Mouse (Mus musculus) forebrain, embryonic 16.5 days (tissue): Measurements from ENCODE around the gene Gtf2a1l. TPM values are rescaled to one million over a fixed set of nuclear protein-coding genes. Genes with fewer than 3 reads are reported as not detected.
A peak's percentile ranks its signal among the peaks of the same experiment; 100 is the strongest.

Source experiments
- ATAC-seq: fragments of 200-750 bp; cut with Nextera tagmentation; 2 replicates; pipeline ENCODE4 v1.8.0; 2017; ENCODE audit warnings: mild to moderate bottlenecking, moderate library complexity
- H3K27ac ChIP-seq: fragments of 300-500 bp; sonication (generic); 2 replicates; pipeline ENCODE4 v1.5.1; 2014; ENCODE audit warnings: low read length, control low read depth
- H3K27me3 ChIP-seq: fragments of 300-500 bp; sonication (generic); replicated peaks from 2 replicates; pipeline ENCODE4 v1.6.1; 2014; ENCODE audit warnings: low read length; ENCODE audit not compliant: control insufficient read depth, insufficient read depth
- H3K36me3 ChIP-seq: fragments of 300-500 bp; sonication (generic); 2 replicates; pipeline ENCODE4 v1.6.1; 2014; ENCODE audit not compliant: control insufficient read depth, insufficient read depth
- H3K4me1 ChIP-seq: fragments of 300-500 bp; sonication (generic); replicated peaks from 2 replicates; pipeline ENCODE4 v1.6.1; 2014; ENCODE audit warnings: low read length; ENCODE audit not compliant: control insufficient read depth, insufficient read depth
- H3K4me2 ChIP-seq: fragments of 300-500 bp; sonication (generic); 2 replicates; pipeline ENCODE4 v1.6.1; 2014; ENCODE audit warnings: mild to moderate bottlenecking, low read length, control low read depth
- H3K4me3 ChIP-seq: fragments of 300-500 bp; sonication (generic); replicated peaks from 2 replicates; pipeline ENCODE4 v1.5.1; 2014; ENCODE audit warnings: mild to moderate bottlenecking, low read length, control low read depth
- H3K9ac ChIP-seq: fragments of 300-500 bp; sonication (generic); replicated peaks from 2 replicates; pipeline ENCODE4 v1.6.1; 2014; ENCODE audit warnings: low read depth, low read length, control low read depth
- H3K9me3 ChIP-seq: fragments of 300-500 bp; sonication (generic); 2 replicates; pipeline ENCODE4 v1.6.1; 2016; ENCODE audit warnings: low read length; ENCODE audit not compliant: control insufficient read depth
- WGBS: fragments of 180-500 bp; shearing (Covaris S2); extraction: QIAGEN DNeasy Blood & Tissue Kit; methylation state at CpG from one replicate; pipeline ENCODE4 v1.1.7; 2014; 5-methylcytosine and 5-hydroxymethylcytosine counted together
- polyA plus RNA-seq: library from polyadenylated mRNA; unstranded; fragments of >200 nt; fragmentation: Nextera tagmentation; extraction: Ambion mirVana; gene quantifications from 2 replicates; pipeline ENCODE4 v1.2.1, GENCODE M21; 2015

The Gtf2a1l gene
- polyA plus RNA-seq, 1 experiment from 2014 or later = 0.22 TPM

- Histone ChIP-seq H3K36me3 (no peaks in the 10 kb centered on the region), H3K9me3 (no peaks in the 10 kb centered on the region), H3K27me3 (peaks cover 7% of the 10 kb centered on the region; the same call in 1 of the 2 replicates), H3K9ac (no peak overlapping the region), H3K4me2 (peak overlapping the region; percentile 18), H3K4me3 (no peak overlapping the region; the same call in 1 of the 2 replicates), H3K4me1 (peaks cover 24% of the 10 kb centered on the region), H3K27ac (no peak overlapping the region)
- whole genome bisulfite sequencing = 4% methylated on average over 17 of the region's 17 CpGs
- peak; percentile 74 for ATAC-seq
Observed at GRCm38 (mm10) chr17:88752827-88753471, 84.5 kb downstream of the Gtf2a1l start.

DNA sequence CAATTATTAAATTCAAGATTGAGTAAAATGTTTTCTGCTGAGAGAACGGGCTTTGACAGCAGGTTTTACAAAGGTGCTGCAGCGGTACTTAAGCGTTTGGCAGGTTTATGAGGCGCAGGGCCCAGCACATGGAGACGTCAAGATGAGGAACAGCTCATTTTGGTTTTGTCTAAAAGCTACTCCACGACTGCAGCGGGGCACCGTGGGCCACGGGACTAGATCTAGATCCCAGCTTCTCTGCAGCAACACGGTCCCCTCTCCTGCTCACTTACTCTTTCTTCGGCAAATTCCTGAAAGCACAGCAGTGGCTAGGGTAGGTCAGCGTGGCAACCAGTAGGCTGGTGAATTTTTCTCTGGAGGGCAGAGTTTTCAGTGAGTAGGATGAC is 85.0 kb downstream of the Gtf2a1l start:
- 56% methylated on average over 12 of the region's 12 CpGs for WGBS
- H3K9ac ChIP-seq = no peak overlapping the region
- no peak overlapping the region; the same call in 1 of the 2 replicates for H3K4me3 ChIP-seq
- H3K27me3 ChIP-seq = peaks cover 7% of the 10 kb centered on the region; the same call in 1 of the 2 replicates
- no peak for ATAC-seq
- H3K36me3 ChIP-seq = no peaks in the 10 kb centered on the region
- no peaks in the 10 kb centered on the region for H3K9me3 ChIP-seq
- peak overlapping the region; percentile 28; the same call in 1 of the 2 replicates for H3K27ac ChIP-seq
- peak overlapping the region; percentile 18 for H3K4me2 ChIP-seq
- peaks cover 29% of the 10 kb centered on the region for H3K4me1 ChIP-seq

GRCm38 (mm10) chr17:88755776-88756175 is 87.3 kb downstream of the Gtf2a1l start:
- H3K9me3 ChIP-seq = no peaks in the 10 kb centered on the region
- no peak overlapping the region for H3K4me3 ChIP-seq
- H3K9ac ChIP-seq = no peak overlapping the region
- no peak for ATAC-seq
- H3K27ac ChIP-seq = no peak overlapping the region
- 73% methylated on average over 6 of the region's 6 CpGs for WGBS
- no peaks in the 10 kb centered on the region for H3K36me3 ChIP-seq
- H3K4me1 ChIP-seq = peaks cover 30% of the 10 kb centered on the region
- peaks cover 7% of the 10 kb centered on the region; the same call in 1 of the 2 replicates for H3K27me3 ChIP-seq
- no peak overlapping the region for H3K4me2 ChIP-seq

DNA sequence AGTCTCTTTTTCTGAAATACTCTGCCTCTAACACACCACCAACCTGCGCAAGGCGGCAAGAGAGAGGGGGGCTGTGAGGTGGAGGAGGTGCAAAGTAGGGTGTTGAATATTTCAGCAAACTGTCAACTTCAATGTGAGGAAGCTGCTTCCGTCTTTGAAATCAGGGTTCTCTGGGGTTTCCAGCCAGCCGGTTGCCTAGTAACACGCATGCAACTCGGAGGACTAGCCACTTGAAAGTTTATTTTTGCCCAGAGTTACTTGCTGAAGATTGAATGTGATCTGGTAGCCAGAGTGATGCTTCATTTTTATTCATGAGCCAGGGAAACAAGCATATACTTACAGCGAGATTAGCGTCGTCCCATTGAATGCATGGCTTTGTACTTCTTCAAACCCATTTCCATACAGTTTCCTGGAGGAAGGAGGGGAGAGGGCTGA is 89.6 kb downstream of the Gtf2a1l start:
- H3K4me3 ChIP-seq = no peak overlapping the region
- H3K27ac ChIP-seq = peak overlapping the region; percentile 29
- H3K4me2 ChIP-seq = peak overlapping the region; percentile 41
- peaks cover 25% of the 10 kb centered on the region for H3K4me1 ChIP-seq
- no peaks in the 10 kb centered on the region for H3K9me3 ChIP-seq
- peak; percentile 68 for ATAC-seq
- WGBS = 3% methylated on average over 9 of the region's 9 CpGs
- H3K27me3 ChIP-seq = peaks cover 7% of the 10 kb centered on the region; the same call in 1 of the 2 replicates
- no peak overlapping the region for H3K9ac ChIP-seq
- H3K36me3 ChIP-seq = no peaks in the 10 kb centered on the region

GRCm38 (mm10) chr17:88763396-88764135 is 95.1 kb downstream of the Gtf2a1l start:
- Histone ChIP-seq H3K4me3 (no peak overlapping the region), H3K4me1 (peaks cover 15% of the 10 kb centered on the region), H3K27ac (no peak overlapping the region; the same call in 1 of the 2 replicates), H3K36me3 (no peaks in the 10 kb centered on the region), H3K27me3 (no peaks in the 10 kb centered on the region), H3K4me2 (no peak overlapping the region), H3K9me3 (no peaks in the 10 kb centered on the region), H3K9ac (no peak overlapping the region)
- ATAC-seq = peak; percentile 43
- WGBS = 7% methylated on average over 5 of the region's 5 CpGs

GRCm38 (mm10) chr17:88764136-88764485 is 95.7 kb downstream of the Gtf2a1l start:
- no peaks in the 10 kb centered on the region for H3K27me3 ChIP-seq
- H3K4me2 ChIP-seq = no peak overlapping the region
- H3K9ac ChIP-seq = no peak overlapping the region
- no peak overlapping the region for H3K4me3 ChIP-seq
- H3K9me3 ChIP-seq = no peaks in the 10 kb centered on the region
- no peak overlapping the region for H3K27ac ChIP-seq
- peak; percentile 93 for ATAC-seq
- WGBS = 10% methylated on average over 3 of the region's 3 CpGs
- H3K36me3 ChIP-seq = no peaks in the 10 kb centered on the region
- H3K4me1 ChIP-seq = peaks cover 12% of the 10 kb centered on the region

Other genes starting within 250 kb of the Gtf2a1l start
- gene Foxn2, start 227.9 kb upstream of the Gtf2a1l start, polyA plus RNA-seq = 11.6 and 13.0 TPM in 2 replicates
- 28.1 and 29.5 TPM in 2 replicates for gene Ppp1r21, start 138.5 kb upstream of the Gtf2a1l start, polyA plus RNA-seq
- 1.6 and 1.7 TPM in 2 replicates for gene Ston1, start 71.0 kb upstream of the Gtf2a1l start, polyA plus RNA-seq
- gene Lhcgr, start 123.3 kb downstream of the Gtf2a1l start, polyA plus RNA-seq = 1.6 and 3.2 TPM in 2 replicates